Mouse (Mus musculus) CD4-positive, CD25-positive, alpha-beta regulatory T cell, adult 2 months (primary cell): ENCODE measurements around the gene Irx6.

Source experiments
- DNase-seq: peaks from one replicate; pipeline ENCODE4 v3.0.0-alpha.2; 2012; ENCODE audit warnings: low read depth, low spot score

Gene Irx6

DNA sequence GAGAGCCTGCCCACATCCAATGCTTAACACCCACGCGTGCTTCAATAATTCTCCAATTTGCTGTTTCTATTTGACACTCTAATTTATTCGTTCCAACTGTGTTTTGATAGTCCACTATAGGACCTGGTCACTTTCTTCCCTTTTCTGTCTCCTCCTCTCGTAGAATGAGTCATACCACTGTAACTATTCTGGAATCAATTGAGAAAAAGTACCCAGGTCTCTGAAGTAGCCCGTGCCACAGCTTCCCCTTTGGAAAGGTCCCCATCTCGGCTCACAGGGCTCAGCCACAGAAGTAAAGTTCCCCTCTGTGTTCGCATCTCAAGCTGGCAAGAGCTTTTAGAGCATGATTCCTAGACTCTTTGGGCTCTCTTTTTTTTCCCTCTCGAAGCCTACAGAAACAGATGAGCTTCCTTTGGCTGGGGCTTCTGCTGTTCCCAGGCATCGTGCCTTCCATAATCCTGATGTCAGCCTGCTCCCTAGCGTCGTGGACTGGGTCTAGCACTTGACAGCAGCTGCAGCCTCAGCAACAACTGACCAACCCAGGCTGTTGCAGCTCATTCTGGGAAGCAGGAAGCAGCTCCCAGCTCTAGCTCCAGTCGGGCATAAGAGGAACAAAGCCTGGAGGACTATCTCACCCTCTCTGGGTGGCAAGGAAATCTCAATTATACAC, 47.3 kb downstream of the Irx6 start:
- no peak for DNase-seq

DNA sequence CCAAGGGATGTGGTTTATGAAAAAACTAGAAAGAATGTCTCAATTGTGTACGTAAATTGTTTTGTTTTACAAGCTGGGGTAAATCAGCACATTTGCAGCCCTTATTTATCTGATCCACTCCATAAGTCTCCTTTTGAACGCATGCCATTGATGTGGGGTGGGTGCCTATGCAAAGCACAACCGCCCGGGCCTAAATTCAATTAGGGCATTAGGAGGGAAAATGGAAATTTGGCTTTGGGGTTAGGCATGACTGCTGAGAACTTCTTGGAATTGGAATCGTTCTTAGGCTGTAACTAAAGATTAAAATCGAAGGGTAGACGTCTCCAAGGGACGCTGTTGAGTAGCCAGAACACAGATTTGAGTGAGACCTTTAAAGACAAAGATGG, 47.8 kb downstream of the Irx6 start:
- no peak for DNase-seq

DNA sequence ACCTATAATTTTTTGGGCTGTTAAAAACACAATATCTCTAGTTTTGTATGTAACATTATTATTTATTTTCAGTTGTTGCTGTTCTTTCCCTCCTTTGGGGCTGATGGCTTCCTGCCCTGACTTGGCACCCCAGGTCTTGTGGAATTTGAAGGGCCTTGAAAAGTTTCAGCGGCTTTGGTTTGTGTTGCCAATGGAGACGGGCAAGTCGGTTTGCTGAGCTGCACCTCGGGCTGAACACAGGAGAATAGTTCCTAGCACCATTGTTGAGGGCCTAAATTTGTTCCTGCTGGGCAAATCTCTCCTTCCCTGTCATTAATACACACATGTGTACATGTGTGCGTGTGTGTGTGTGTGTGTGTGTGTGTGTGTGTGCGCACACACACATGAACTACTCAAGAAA, 49.2 kb downstream of the Irx6 start:
- DNase-seq = no peak

DNA sequence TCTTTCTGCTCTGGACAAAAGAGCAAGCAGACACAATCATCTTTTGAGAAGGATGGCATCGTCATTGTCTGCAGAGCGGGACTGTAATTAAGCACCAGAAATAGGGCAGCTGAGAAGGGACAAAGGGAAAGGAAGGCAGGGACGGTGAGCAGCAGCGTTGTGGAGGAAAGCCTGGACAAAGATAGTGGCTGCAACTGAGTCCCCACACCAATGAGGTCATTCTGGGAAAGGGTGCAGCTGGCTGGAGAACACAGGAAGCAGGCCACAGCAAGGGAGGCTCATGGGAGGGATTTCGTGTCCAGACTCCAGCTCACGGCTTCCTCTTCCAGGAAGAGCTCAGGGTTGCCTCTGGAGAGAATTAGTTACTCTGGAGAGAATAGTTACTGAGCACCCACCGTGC, 49.9 kb downstream of the Irx6 start:
- DNase-seq = no peak

DNA sequence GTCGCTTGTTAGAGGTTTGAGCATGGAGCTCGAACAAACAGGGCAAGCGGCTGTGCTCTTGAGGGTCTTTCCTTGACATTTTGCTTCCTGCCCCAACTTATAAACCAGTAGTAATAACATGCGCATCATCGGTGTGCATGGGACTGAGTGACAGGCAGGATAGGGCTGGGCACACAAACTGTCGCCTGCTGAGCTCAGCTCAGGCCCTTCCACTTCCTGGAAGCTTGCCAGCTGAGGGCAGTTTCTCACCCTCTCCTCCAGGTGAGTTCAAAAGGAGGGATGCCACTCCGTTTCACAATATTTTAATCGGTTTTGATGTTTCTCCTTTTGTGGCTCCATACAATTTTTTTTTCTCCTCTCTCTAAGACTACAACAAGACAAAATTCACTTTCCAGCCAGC, 50.3 kb downstream of the Irx6 start:
- no peak for DNase-seq
